Mouse (Mus musculus): ENCODE data around the gene Smg8. TPM values are rescaled to one million over a fixed set of nuclear protein-coding genes. Genes with fewer than 3 reads are reported as not detected.
A peak's percentile ranks its signal among the peaks of the same experiment; 100 is the strongest.

The Smg8 gene
- total and polyA plus RNA-seq, 2 experiments from 2014 or later, result 17.7 to 24.2 TPM

- TF ChIP-seq CTCF (IDR thresholded peaks at IDR 0.05), result peak; percentile 49
- Histone ChIP-seq H3K27ac (ENCODE audit: low read depth, low read length) (no peak overlapping the region), H3K9ac (replicated peaks; ENCODE audit: low read length, poor library complexity, severe bottlenecking) (no peak overlapping the region), H3K4me3 (ENCODE audit: low read depth, low read length) (no peak overlapping the region), H3K36me3 (ENCODE audit: insufficient read depth, low read length) (peaks cover 59% of the 10 kb centered on the region), H3K4me1 (ENCODE audit: insufficient read depth, low read length) (no peaks in the 10 kb centered on the region), H3K4me2 (ENCODE audit: low read depth, low read length, poor library complexity, severe bottlenecking) (no peak overlapping the region), H3K27me3 (ENCODE audit: insufficient read depth, low read length) (no peaks in the 10 kb centered on the region), H3K9me3 (ENCODE audit: low read length) (no peaks in the 10 kb centered on the region)
- DNase-seq (ENCODE audit: low spot score) (no peak), ATAC-seq (ENCODE audit: low FRiP score) (no peak)
- WGBS, result 74% methylated on average over 4 of the region's 4 CpGs
Measured at GRCm38 (mm10) chr11:87036180-87036579, 50.4 kb downstream of the Smg8 start.

DNA sequence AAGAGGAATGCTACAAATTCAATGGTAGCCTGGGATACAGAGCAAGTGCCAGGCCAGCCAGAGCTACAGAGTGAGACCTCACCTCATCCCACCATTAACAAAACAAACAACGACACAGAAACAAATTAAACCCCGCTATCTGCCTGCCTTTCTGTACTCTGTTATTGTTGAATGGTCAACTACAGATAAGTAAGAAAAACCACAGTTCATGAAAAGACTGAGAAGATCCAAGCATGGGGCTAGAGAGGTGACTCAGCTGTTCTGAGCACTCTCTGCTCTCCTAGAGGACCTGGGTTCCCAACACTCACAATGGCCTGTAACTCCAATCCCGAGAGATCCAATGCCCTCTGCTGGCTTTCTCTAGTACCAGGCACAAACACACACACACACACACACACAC, 58.4 kb downstream of the Smg8 start:
- TF ChIP-seq CTCF (IDR thresholded peaks at IDR 0.05), result no peak
- ATAC-seq (ENCODE audit: low FRiP score) (no peak), DNase-seq (ENCODE audit: low spot score) (no peak)
- Histone ChIP-seq H3K27ac (ENCODE audit: low read depth, low read length) (no peak overlapping the region), H3K27me3 (ENCODE audit: insufficient read depth, low read length) (no peaks in the 10 kb centered on the region), H3K4me3 (ENCODE audit: low read depth, low read length) (no peak overlapping the region), H3K4me2 (ENCODE audit: low read depth, low read length, poor library complexity, severe bottlenecking) (no peak overlapping the region), H3K36me3 (ENCODE audit: insufficient read depth, low read length) (peaks cover 8% of the 10 kb centered on the region; the same call in 1 of the 2 replicates), H3K9ac (replicated peaks; ENCODE audit: low read length, poor library complexity, severe bottlenecking) (no peak overlapping the region), H3K9me3 (ENCODE audit: low read length) (no peaks in the 10 kb centered on the region), H3K4me1 (ENCODE audit: insufficient read depth, low read length) (no peaks in the 10 kb centered on the region)
- WGBS, result 88% methylated on average over 3 of the region's 3 CpGs

MicroRNAs encoded within 50 kb of the gene (microRNA counts, 519-probe panel; counts per million panel counts)
- microRNA mmu-miR-301a, result 5,509 counts per million, percentile 94 among the panel's probes with 10 or more counts

Small RNAs within 50 kb of the gene (microRNA-seq; reads per million reads assigned to microRNA genes)
- 2,994 reads per million, percentile 83 among the genes with 10 or more reads in this experiment for gene Mir301 (ENCODE audit: borderline number of aligned reads)

Other genes starting within 250 kb of the Smg8 start
- gene Ypel2, start 93.1 kb downstream of the Smg8 start, total RNA-seq (2014; rRNA removed), result 5.8 and 6.1 TPM in 2 replicates
- gene Ypel2, start 93.1 kb downstream of the Smg8 start, polyA plus RNA-seq (2015; fragmentation: Nextera tagmentation; extraction: Ambion mirVana), result 4.2 and 4.3 TPM in 2 replicates
- gene Gdpd1, start 12.7 kb downstream of the Smg8 start, total RNA-seq (2014; rRNA removed), result 66.6 and 67.1 TPM in 2 replicates
- gene Gdpd1, start 12.7 kb downstream of the Smg8 start, polyA plus RNA-seq (2015; fragmentation: Nextera tagmentation; extraction: Ambion mirVana), result 167 TPM in 2 replicates
- gene Prr11, start 21.9 kb upstream of the Smg8 start, total RNA-seq (2014; rRNA removed), result 1.2 and 1.5 TPM in 2 replicates
- gene Prr11, start 21.9 kb upstream of the Smg8 start, polyA plus RNA-seq (2015; fragmentation: Nextera tagmentation; extraction: Ambion mirVana), result 0.88 and 1.1 TPM in 2 replicates
- gene Ska2, start 22.5 kb upstream of the Smg8 start, total RNA-seq (2014; rRNA removed), result 29.2 TPM in 2 replicates
- gene Ska2, start 22.5 kb upstream of the Smg8 start, polyA plus RNA-seq (2015; fragmentation: Nextera tagmentation; extraction: Ambion mirVana), result 23.8 and 25.7 TPM in 2 replicates
- gene Trim37, start 40.3 kb upstream of the Smg8 start, total RNA-seq (2014; rRNA removed), result 125 and 136 TPM in 2 replicates
- 66.8 and 72.6 TPM in 2 replicates for gene Trim37, start 40.3 kb upstream of the Smg8 start, polyA plus RNA-seq (2015; fragmentation: Nextera tagmentation; extraction: Ambion mirVana)

Data from midbrain, postnatal 0 days (tissue).